Mouse (Mus musculus): ENCODE results near the gene Sipa1l2. TPM values are rescaled to one million over a fixed set of nuclear protein-coding genes. Genes with fewer than 3 reads are reported as not detected.

The Sipa1l2 gene
- polyA plus RNA-seq, 1 experiment = 0.01 TPM

- H3K4me3 ChIP-seq (replicated peaks) = no peak overlapping the region
- no peaks in the 10 kb centered on the region for H3K27me3 ChIP-seq (ENCODE audit: control insufficient read depth)
- H3K36me3 ChIP-seq (ENCODE audit: control insufficient read depth) = no peaks in the 10 kb centered on the region
- H3K4me1 ChIP-seq (ENCODE audit: control insufficient read depth) = no peaks in the 10 kb centered on the region
- no peaks in the 10 kb centered on the region for H3K9me3 ChIP-seq (ENCODE audit: control insufficient read depth, low read length)
- TF ChIP-seq GATA1 (IDR thresholded peaks at IDR 0.05; ENCODE audit: low read length) = no peak
- no peak for TF ChIP-seq TAL1 (IDR thresholded peaks at IDR 0.05; ENCODE audit: low read length)
These were observed 19.0 kb downstream of the Sipa1l2 start for GRCm38 (mm10) chr8:125550567-125550966.

- no peaks in the 10 kb centered on the region for H3K36me3 ChIP-seq (ENCODE audit: control insufficient read depth)
- H3K9me3 ChIP-seq (ENCODE audit: control insufficient read depth, low read length) = no peaks in the 10 kb centered on the region
- peaks cover 1% of the 10 kb centered on the region; the same call in 1 of the 2 replicates for H3K4me1 ChIP-seq (ENCODE audit: control insufficient read depth)
- no peak for TF ChIP-seq TAL1 (IDR thresholded peaks at IDR 0.05; ENCODE audit: low read length)
- TF ChIP-seq GATA1 (IDR thresholded peaks at IDR 0.05; ENCODE audit: low read length) = no peak
- H3K27me3 ChIP-seq (ENCODE audit: control insufficient read depth) = no peaks in the 10 kb centered on the region
- H3K4me3 ChIP-seq (replicated peaks) = no peak overlapping the region
These were observed 22.3 kb downstream of the Sipa1l2 start for GRCm38 (mm10) chr8:125547296-125547695.

DNA sequence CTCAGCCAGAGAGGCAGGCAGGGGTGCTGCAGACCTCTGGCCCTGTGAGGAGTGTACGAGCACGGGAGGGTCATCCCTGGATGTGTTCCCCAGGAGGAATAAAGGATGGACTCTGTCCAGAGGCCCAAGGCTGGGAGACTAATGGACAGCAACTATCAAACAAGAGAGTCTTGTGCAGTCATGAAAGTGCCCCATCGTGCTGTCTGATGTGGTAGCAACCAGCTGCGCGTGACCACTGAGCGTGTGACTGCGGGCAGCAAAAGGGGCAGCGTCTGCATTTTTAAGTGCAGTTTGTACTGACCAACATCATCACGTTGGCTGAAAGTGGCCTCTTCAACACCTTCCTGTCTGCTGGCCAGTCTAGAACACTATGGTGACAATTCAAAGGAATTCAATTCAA is 23.7 kb downstream of the Sipa1l2 start:
- Histone ChIP-seq H3K36me3 (ENCODE audit: control insufficient read depth) (no peaks in the 10 kb centered on the region), H3K4me1 (ENCODE audit: control insufficient read depth) (peaks cover 1% of the 10 kb centered on the region; the same call in 1 of the 2 replicates), H3K4me3 (replicated peaks) (no peak overlapping the region), H3K27me3 (ENCODE audit: control insufficient read depth) (no peaks in the 10 kb centered on the region), H3K9me3 (ENCODE audit: control insufficient read depth, low read length) (no peaks in the 10 kb centered on the region)
- TF ChIP-seq TAL1 (IDR thresholded peaks at IDR 0.05; ENCODE audit: low read length) (no peak), GATA1 (IDR thresholded peaks at IDR 0.05; ENCODE audit: low read length) (no peak)

DNA sequence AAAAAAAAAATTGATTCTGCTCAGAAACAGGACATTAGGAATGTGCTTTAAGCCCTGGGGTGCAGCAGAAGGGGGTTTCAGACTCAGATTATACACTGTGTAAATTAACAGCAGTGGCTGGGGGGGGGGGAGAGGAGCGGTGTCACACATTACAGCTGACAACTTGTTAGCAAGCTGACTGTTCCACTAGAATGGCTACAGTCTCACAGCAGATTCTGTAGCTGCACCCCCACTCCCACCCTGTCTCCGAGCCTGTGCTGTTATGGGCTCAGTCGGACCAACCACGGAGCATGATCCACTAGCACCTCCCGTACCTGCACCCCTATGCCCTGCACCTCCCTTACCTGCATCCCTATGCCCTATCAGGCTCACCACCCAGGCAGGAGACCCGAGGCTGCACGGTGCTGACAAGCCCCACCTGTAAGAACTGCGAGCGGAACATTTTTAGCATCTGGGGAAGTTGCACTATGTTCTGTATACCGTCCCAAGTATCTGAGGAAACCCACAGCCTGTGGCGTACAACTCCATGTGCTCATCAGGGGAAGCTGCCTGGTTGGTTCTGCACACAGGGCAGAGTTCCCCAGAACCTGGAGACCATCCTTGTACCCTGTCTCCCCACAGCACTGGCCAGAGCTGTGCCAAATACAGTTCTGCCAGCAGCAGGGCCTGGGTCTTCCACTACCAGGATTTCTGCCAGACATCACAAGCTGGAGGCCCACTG is 26.6 kb downstream of the Sipa1l2 start:
- no peak for TF ChIP-seq TAL1 (IDR thresholded peaks at IDR 0.05; ENCODE audit: low read length)
- H3K36me3 ChIP-seq (ENCODE audit: control insufficient read depth) = no peaks in the 10 kb centered on the region
- no peaks in the 10 kb centered on the region for H3K27me3 ChIP-seq (ENCODE audit: control insufficient read depth)
- H3K9me3 ChIP-seq (ENCODE audit: control insufficient read depth, low read length) = no peaks in the 10 kb centered on the region
- H3K4me1 ChIP-seq (ENCODE audit: control insufficient read depth) = peaks cover 1% of the 10 kb centered on the region; the same call in 1 of the 2 replicates
- H3K4me3 ChIP-seq (replicated peaks) = no peak overlapping the region

DNA sequence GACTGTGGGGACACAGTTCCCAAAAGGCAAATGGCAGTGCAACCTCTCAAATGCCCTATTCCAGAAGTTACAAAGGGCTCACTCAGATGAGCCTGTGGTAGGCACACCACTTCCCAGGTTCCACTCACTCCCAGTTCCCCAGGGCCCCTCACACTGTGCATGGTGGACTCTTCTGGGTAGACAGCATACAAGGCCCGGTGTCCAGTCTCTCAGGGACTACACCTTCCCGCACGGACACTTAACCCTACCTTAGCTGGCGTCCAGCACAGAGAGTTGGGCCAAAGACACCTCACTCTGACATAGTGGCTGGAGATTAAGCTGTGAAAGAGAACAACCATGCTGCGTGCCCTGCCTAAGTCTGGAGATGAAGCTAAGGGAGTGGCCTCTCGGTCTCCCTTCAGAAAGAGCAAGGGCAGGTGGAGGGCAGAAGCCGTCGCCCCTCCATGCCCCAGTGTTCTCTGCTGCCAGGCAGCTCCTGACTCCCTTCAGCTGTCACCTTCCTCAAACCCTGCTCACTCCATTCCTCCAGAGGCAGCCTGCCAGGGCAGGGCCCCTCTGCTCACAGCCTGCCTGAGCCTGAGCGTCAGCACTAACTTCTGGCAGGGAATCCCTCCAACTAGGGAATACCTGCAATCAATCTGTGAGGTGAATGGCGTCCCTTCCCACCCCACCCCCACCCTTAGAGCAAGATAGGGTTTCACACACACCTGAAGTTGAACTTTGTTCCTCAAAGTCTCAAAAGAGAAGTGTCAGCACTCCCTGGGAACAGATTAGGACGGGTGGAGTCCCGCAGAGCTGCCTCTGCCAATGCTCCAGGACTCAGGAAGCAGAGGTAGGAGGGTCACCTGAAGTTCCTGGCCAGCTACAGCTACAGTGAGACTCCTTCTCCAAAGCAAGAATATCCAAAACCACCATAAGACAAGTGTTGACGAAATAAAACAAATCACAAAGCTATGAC is 30.3 kb downstream of the Sipa1l2 start:
- TF ChIP-seq TAL1 (IDR thresholded peaks at IDR 0.05; ENCODE audit: low read length) (no peak), GATA1 (IDR thresholded peaks at IDR 0.05; ENCODE audit: low read length) (no peak)
- Histone ChIP-seq H3K4me3 (replicated peaks) (no peak overlapping the region), H3K9me3 (ENCODE audit: control insufficient read depth, low read length) (no peaks in the 10 kb centered on the region), H3K36me3 (ENCODE audit: control insufficient read depth) (no peaks in the 10 kb centered on the region), H3K27me3 (ENCODE audit: control insufficient read depth) (no peaks in the 10 kb centered on the region), H3K4me1 (ENCODE audit: control insufficient read depth) (peaks cover 1% of the 10 kb centered on the region; the same call in 1 of the 2 replicates)

- no peak overlapping the region for H3K4me3 ChIP-seq (replicated peaks)
- TF ChIP-seq GATA1 (IDR thresholded peaks at IDR 0.05; ENCODE audit: low read length) (no peak), TAL1 (IDR thresholded peaks at IDR 0.05; ENCODE audit: low read length) (no peak)
- H3K4me1 ChIP-seq (ENCODE audit: control insufficient read depth) = peaks cover 1% of the 10 kb centered on the region; the same call in 1 of the 2 replicates
- H3K9me3 ChIP-seq (ENCODE audit: control insufficient read depth, low read length) = no peaks in the 10 kb centered on the region
- H3K36me3 ChIP-seq (ENCODE audit: control insufficient read depth) = no peaks in the 10 kb centered on the region
- no peaks in the 10 kb centered on the region for H3K27me3 ChIP-seq (ENCODE audit: control insufficient read depth)
These were observed 31.3 kb downstream of the Sipa1l2 start for GRCm38 (mm10) chr8:125538265-125538664.

DNA sequence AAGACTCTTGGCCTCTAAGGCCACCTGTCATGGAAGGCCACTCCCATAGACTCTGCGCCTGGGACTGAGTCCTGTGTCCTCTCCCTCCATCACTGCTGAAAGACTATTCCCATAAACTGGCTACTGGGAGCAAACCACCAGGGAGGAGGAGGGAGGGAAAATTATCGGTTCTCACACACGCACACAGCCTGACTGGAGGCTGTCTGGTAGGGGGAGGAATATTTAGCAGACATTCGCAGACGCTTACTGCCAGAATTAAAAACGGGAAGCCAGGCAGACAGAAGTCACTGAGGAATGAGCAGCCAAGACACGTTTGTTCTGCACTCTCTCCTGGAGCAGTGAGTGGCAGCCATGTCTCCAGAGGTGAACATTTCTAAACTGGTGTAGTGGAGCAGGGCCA is 35.9 kb downstream of the Sipa1l2 start:
- no peaks in the 10 kb centered on the region for H3K4me1 ChIP-seq (ENCODE audit: control insufficient read depth)
- no peak for TF ChIP-seq GATA1 (IDR thresholded peaks at IDR 0.05; ENCODE audit: low read length)
- TF ChIP-seq TAL1 (IDR thresholded peaks at IDR 0.05; ENCODE audit: low read length) = no peak
- no peak overlapping the region for H3K4me3 ChIP-seq (replicated peaks)
- no peaks in the 10 kb centered on the region for H3K9me3 ChIP-seq (ENCODE audit: control insufficient read depth, low read length)
- H3K27me3 ChIP-seq (ENCODE audit: control insufficient read depth) = no peaks in the 10 kb centered on the region
- H3K36me3 ChIP-seq (ENCODE audit: control insufficient read depth) = no peaks in the 10 kb centered on the region

DNA sequence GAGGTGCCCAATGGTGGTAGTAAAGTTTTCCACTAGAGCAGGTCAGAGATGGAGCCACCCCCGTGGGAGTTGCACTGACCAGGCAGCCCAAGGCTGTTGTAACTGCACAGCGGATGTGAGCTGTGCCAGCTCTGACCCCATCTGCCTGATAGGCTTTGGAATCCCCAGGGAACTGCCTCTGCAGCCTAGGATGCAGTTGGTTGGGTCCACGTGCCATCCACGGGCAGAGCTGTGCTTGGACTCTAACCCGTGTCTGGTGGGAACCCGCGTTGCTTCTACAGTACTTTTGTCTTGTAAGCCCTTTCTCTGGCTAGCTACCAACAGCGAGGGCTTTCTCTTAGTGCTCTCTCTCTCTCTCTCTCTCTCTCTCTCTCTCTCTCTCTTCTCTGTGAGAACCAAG is 36.7 kb downstream of the Sipa1l2 start:
- H3K27me3 ChIP-seq (ENCODE audit: control insufficient read depth) = no peaks in the 10 kb centered on the region
- no peak overlapping the region for H3K4me3 ChIP-seq (replicated peaks)
- no peak for TF ChIP-seq TAL1 (IDR thresholded peaks at IDR 0.05; ENCODE audit: low read length)
- TF ChIP-seq GATA1 (IDR thresholded peaks at IDR 0.05; ENCODE audit: low read length) = no peak
- H3K4me1 ChIP-seq (ENCODE audit: control insufficient read depth) = no peaks in the 10 kb centered on the region
- H3K36me3 ChIP-seq (ENCODE audit: control insufficient read depth) = no peaks in the 10 kb centered on the region
- no peaks in the 10 kb centered on the region for H3K9me3 ChIP-seq (ENCODE audit: control insufficient read depth, low read length)

GRCm38 (mm10) chr8:125532177-125532576 is 37.4 kb downstream of the Sipa1l2 start:
- TF ChIP-seq GATA1 (IDR thresholded peaks at IDR 0.05; ENCODE audit: low read length) (no peak), TAL1 (IDR thresholded peaks at IDR 0.05; ENCODE audit: low read length) (no peak)
- no peaks in the 10 kb centered on the region for H3K4me1 ChIP-seq (ENCODE audit: control insufficient read depth)
- no peaks in the 10 kb centered on the region for H3K36me3 ChIP-seq (ENCODE audit: control insufficient read depth)
- no peaks in the 10 kb centered on the region for H3K9me3 ChIP-seq (ENCODE audit: control insufficient read depth, low read length)
- H3K4me3 ChIP-seq (replicated peaks) = no peak overlapping the region
- no peaks in the 10 kb centered on the region for H3K27me3 ChIP-seq (ENCODE audit: control insufficient read depth)
